Mouse (Mus musculus): ENCODE data around the gene Sept14. TPM values are rescaled to one million over a fixed set of nuclear protein-coding genes. Genes with fewer than 3 reads are reported as not detected.

Gene Sept14
- polyA plus RNA-seq, 1 experiment from 2014 or later = not detected

- H3K4me2 ChIP-seq (ENCODE audit: low read depth, severe bottlenecking) = peak overlapping the region; percentile 50
- DNase-seq (ENCODE audit: low spot score) (peak; percentile 32), ATAC-seq (ENCODE audit: insufficient number of reproducible peaks, low FRiP score, low TSS enrichment, low read depth) (no peak)
- H3K4me1 ChIP-seq (ENCODE audit: control insufficient read depth, insufficient read depth, low read length) = no peaks in the 10 kb centered on the region; the same call in 1 of the 2 replicates
- H3K27ac ChIP-seq (replicated peaks; ENCODE audit: low read depth, low read length) = no peak overlapping the region
- peak overlapping the region; percentile 72 for H3K4me3 ChIP-seq (ENCODE audit: low read depth, low read length)
- no peaks in the 10 kb centered on the region for H3K27me3 ChIP-seq (ENCODE audit: control insufficient read depth, insufficient read depth, low read length)
- 29% methylated on average over 7 of the region's 7 CpGs for WGBS
- H3K9ac ChIP-seq (ENCODE audit: low read length) = peak overlapping the region; percentile 95
- H3K9me3 ChIP-seq (ENCODE audit: control insufficient read depth, low read length) = no peaks in the 10 kb centered on the region
- no peaks in the 10 kb centered on the region for H3K36me3 ChIP-seq (ENCODE audit: control insufficient read depth, insufficient read depth, low read length)
Observed at GRCm38 (mm10) chr5:129725774-129726392, 17.6 kb upstream of the Sept14 start.

GRCm38 (mm10) chr5:129724834-129725773, 16.8 kb upstream of the Sept14 start, which contains the start of gene Nipsnap2:
Nipsnap2 (plus strand) TSS chr5:129725063.
- Histone ChIP-seq H3K4me3 (ENCODE audit: low read depth, low read length) (peak within 1 kb of the TSS; percentile 72), H3K36me3 (ENCODE audit: control insufficient read depth, insufficient read depth, low read length) (no peaks in the 10 kb centered on the region), H3K4me2 (ENCODE audit: low read depth, severe bottlenecking) (peak within 1 kb of the TSS; percentile 50), H3K4me1 (ENCODE audit: control insufficient read depth, insufficient read depth, low read length) (no peaks in the 10 kb centered on the region), H3K9me3 (ENCODE audit: control insufficient read depth, low read length) (no peaks in the 10 kb centered on the region), H3K27ac (replicated peaks; ENCODE audit: low read depth, low read length) (peak within 1 kb of the TSS; percentile 91), H3K9ac (ENCODE audit: low read length) (peak within 1 kb of the TSS; percentile 95), H3K27me3 (ENCODE audit: control insufficient read depth, insufficient read depth, low read length) (no peaks in the 10 kb centered on the region)
- under 1% methylated on average over 77 of the region's 93 CpGs for WGBS
- DNase-seq (ENCODE audit: low spot score) (peak; percentile 99), ATAC-seq (ENCODE audit: insufficient number of reproducible peaks, low FRiP score, low TSS enrichment, low read depth) (peak; percentile 88)

GRCm38 (mm10) chr5:129724268-129724667, 16.0 kb upstream of the Sept14 start:
- no peak overlapping the region for H3K27ac ChIP-seq (replicated peaks; ENCODE audit: low read depth, low read length)
- ATAC-seq (ENCODE audit: insufficient number of reproducible peaks, low FRiP score, low TSS enrichment, low read depth) (no peak), DNase-seq (ENCODE audit: low spot score) (no peak)
- peak overlapping the region; percentile 27; the same call in 1 of the 2 replicates for H3K4me2 ChIP-seq (ENCODE audit: low read depth, severe bottlenecking)
- H3K9me3 ChIP-seq (ENCODE audit: control insufficient read depth, low read length) = no peaks in the 10 kb centered on the region
- H3K4me1 ChIP-seq (ENCODE audit: control insufficient read depth, insufficient read depth, low read length) = no peaks in the 10 kb centered on the region
- H3K9ac ChIP-seq (ENCODE audit: low read length) = peak overlapping the region; percentile 48
- 52% methylated on average over 4 of the region's 4 CpGs for WGBS
- 0 out of 2 replicates have a peak, but pooled peaks cover under 1% of the 10 kb centered on the region for H3K36me3 ChIP-seq (ENCODE audit: control insufficient read depth, insufficient read depth, low read length)
- H3K27me3 ChIP-seq (ENCODE audit: control insufficient read depth, insufficient read depth, low read length) = no peaks in the 10 kb centered on the region
- H3K4me3 ChIP-seq (ENCODE audit: low read depth, low read length) = peak overlapping the region; percentile 72; the same call in 1 of the 2 replicates

DNA sequence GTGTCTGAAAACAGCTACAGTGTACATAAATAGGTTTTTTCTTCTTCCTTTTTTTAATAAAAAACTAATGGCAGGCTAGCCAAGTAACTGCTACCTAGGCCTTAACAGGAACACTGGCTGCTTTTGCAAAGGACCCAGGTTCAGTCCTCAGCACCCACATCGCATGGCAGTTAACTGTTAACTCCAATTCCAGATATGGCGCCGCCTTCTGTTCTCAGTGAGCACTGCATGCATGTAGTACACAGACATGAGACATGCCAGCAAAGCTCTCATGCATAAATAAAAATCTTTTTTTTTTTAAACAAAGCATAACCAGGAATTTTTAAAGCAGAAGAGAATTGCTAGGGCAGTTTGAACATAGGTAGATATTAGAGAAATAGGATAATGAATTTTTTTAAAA, 11.9 kb upstream of the Sept14 start:
- Histone ChIP-seq H3K4me2 (ENCODE audit: low read depth, severe bottlenecking) (no peak overlapping the region), H3K9me3 (ENCODE audit: control insufficient read depth, low read length) (no peaks in the 10 kb centered on the region), H3K36me3 (ENCODE audit: control insufficient read depth, insufficient read depth, low read length) (peaks cover 6% of the 10 kb centered on the region; the same call in 1 of the 2 replicates), H3K27ac (replicated peaks; ENCODE audit: low read depth, low read length) (no peak overlapping the region), H3K4me1 (ENCODE audit: control insufficient read depth, insufficient read depth, low read length) (no peaks in the 10 kb centered on the region; the same call in 1 of the 2 replicates), H3K27me3 (ENCODE audit: control insufficient read depth, insufficient read depth, low read length) (no peaks in the 10 kb centered on the region), H3K4me3 (ENCODE audit: low read depth, low read length) (no peak overlapping the region), H3K9ac (ENCODE audit: low read length) (no peak overlapping the region)
- WGBS = 82% methylated on average over 3 of the region's 3 CpGs
- ATAC-seq (ENCODE audit: insufficient number of reproducible peaks, low FRiP score, low TSS enrichment, low read depth) (no peak), DNase-seq (ENCODE audit: low spot score) (no peak)

DNA sequence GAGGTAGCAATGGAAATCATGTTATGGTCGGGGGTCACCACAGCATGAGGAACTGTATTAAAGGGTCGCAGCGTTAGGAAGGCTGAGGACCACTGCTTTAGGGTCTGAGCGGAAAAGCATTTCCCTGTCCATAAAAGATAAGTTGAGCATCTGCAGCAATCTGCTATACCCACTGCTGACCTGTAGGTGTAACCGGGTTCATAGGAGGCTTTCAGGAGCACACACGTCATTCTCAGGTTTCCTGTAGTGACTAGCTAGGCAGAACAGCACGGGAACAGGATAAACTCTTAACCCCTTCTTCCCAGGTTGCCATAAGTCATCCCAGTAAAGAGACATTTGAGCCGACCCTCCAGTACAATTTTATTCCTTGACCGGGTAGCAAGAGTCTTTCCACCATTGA, 8.7 kb upstream of the Sept14 start:
- Histone ChIP-seq H3K4me1 (ENCODE audit: control insufficient read depth, insufficient read depth, low read length) (no peaks in the 10 kb centered on the region; the same call in 1 of the 2 replicates), H3K36me3 (ENCODE audit: control insufficient read depth, insufficient read depth, low read length) (peaks cover 6% of the 10 kb centered on the region; the same call in 1 of the 2 replicates), H3K9ac (ENCODE audit: low read length) (no peak overlapping the region), H3K9me3 (ENCODE audit: control insufficient read depth, low read length) (no peaks in the 10 kb centered on the region), H3K4me3 (ENCODE audit: low read depth, low read length) (no peak overlapping the region), H3K27me3 (ENCODE audit: control insufficient read depth, insufficient read depth, low read length) (no peaks in the 10 kb centered on the region), H3K4me2 (ENCODE audit: low read depth, severe bottlenecking) (no peak overlapping the region), H3K27ac (replicated peaks; ENCODE audit: low read depth, low read length) (no peak overlapping the region)
- WGBS = 83% methylated on average over 9 of the region's 9 CpGs
- ATAC-seq (ENCODE audit: insufficient number of reproducible peaks, low FRiP score, low TSS enrichment, low read depth) (no peak), DNase-seq (ENCODE audit: low spot score) (no peak)

- Histone ChIP-seq H3K4me3 (ENCODE audit: low read depth, low read length) (peak within 1 kb of the TSS; percentile 57), H3K9ac (ENCODE audit: low read length) (peak within 1 kb of the TSS; percentile 41), H3K27ac (replicated peaks; ENCODE audit: low read depth, low read length) (no peak within 1 kb of the TSS), H3K4me2 (ENCODE audit: low read depth, severe bottlenecking) (peak within 1 kb of the TSS; percentile 63), H3K4me1 (ENCODE audit: control insufficient read depth, insufficient read depth, low read length) (no peaks in the 10 kb centered on the region; the same call in 1 of the 2 replicates), H3K36me3 (ENCODE audit: control insufficient read depth, insufficient read depth, low read length) (peaks cover 6% of the 10 kb centered on the region; the same call in 1 of the 2 replicates), H3K27me3 (ENCODE audit: control insufficient read depth, insufficient read depth, low read length) (no peaks in the 10 kb centered on the region), H3K9me3 (ENCODE audit: control insufficient read depth, low read length) (no peaks in the 10 kb centered on the region)
- DNase-seq (ENCODE audit: low spot score) (peak; percentile 92), ATAC-seq (ENCODE audit: insufficient number of reproducible peaks, low FRiP score, low TSS enrichment, low read depth) (peak; percentile 91)
- under 1% methylated on average over 33 of the region's 33 CpGs for WGBS
Observed at GRCm38 (mm10) chr5:129715326-129715861, 7.1 kb upstream of the Sept14 start, which contains the start of gene Mrps17. Mrps17 (plus strand) TSS chr5:129715497.

DNA sequence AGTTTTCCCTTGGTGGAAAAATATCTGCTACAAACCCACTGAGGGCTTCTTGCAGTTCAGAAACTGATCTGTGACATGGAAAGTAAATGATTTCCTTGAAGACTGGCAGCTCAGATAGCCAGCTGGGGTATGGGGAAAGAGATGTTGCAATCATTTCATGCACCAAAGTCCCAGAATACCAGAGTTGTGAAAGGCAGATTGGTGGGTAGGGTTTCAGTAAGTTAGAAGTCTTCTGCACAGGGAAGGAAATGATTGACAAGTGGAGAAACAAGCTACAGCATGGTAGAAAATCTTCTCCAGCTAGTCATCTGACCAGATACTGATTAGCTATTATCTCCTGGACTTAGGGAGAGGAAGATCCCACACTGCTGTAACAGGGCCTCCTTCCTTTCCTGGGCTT, 4.9 kb downstream of the Sept14 start:
- no peak overlapping the region for H3K27ac ChIP-seq (replicated peaks; ENCODE audit: low read depth, low read length)
- H3K4me1 ChIP-seq (ENCODE audit: control insufficient read depth, insufficient read depth, low read length) = no peaks in the 10 kb centered on the region
- no peak overlapping the region for H3K4me2 ChIP-seq (ENCODE audit: low read depth, severe bottlenecking)
- ATAC-seq (ENCODE audit: insufficient number of reproducible peaks, low FRiP score, low TSS enrichment, low read depth) (no peak), DNase-seq (ENCODE audit: low spot score) (no peak)
- H3K36me3 ChIP-seq (ENCODE audit: control insufficient read depth, insufficient read depth, low read length) = no peaks in the 10 kb centered on the region
- no peak overlapping the region for H3K4me3 ChIP-seq (ENCODE audit: low read depth, low read length)
- no peaks in the 10 kb centered on the region for H3K9me3 ChIP-seq (ENCODE audit: control insufficient read depth, low read length)
- no peaks in the 10 kb centered on the region for H3K27me3 ChIP-seq (ENCODE audit: control insufficient read depth, insufficient read depth, low read length)
- H3K9ac ChIP-seq (ENCODE audit: low read length) = no peak overlapping the region

GRCm38 (mm10) chr5:129701706-129702105, 6.6 kb downstream of the Sept14 start:
- Histone ChIP-seq H3K27me3 (ENCODE audit: control insufficient read depth, insufficient read depth, low read length) (no peaks in the 10 kb centered on the region), H3K4me2 (ENCODE audit: low read depth, severe bottlenecking) (no peak overlapping the region), H3K4me3 (ENCODE audit: low read depth, low read length) (no peak overlapping the region), H3K36me3 (ENCODE audit: control insufficient read depth, insufficient read depth, low read length) (no peaks in the 10 kb centered on the region), H3K4me1 (ENCODE audit: control insufficient read depth, insufficient read depth, low read length) (no peaks in the 10 kb centered on the region), H3K9ac (ENCODE audit: low read length) (no peak overlapping the region), H3K9me3 (ENCODE audit: control insufficient read depth, low read length) (no peaks in the 10 kb centered on the region), H3K27ac (replicated peaks; ENCODE audit: low read depth, low read length) (no peak overlapping the region)
- ATAC-seq (ENCODE audit: insufficient number of reproducible peaks, low FRiP score, low TSS enrichment, low read depth) (no peak), DNase-seq (ENCODE audit: low spot score) (no peak)
- 86% methylated on average over 1 of the region's 1 CpGs for WGBS
